Mouse (Mus musculus): ENCODE data around the gene Zfp866. TPM values are rescaled to one million over a fixed set of nuclear protein-coding genes. Genes with fewer than 3 reads are reported as not detected.

The Zfp866 gene
- total and polyA plus RNA-seq, 3 experiments: 11.7 to 12.3 TPM; not detected in 1

GRCm38 (mm10) chr8:69790364-69790763, 614 bp downstream of the Zfp866 start:
- H3K36me3 ChIP-seq (ENCODE audit: control insufficient read depth in 1 of 2, insufficient read depth in 2 of 2, low read length in 2 of 2): peaks cover 0 to 14% of the 10 kb centered on the region in 2 experiments; a peak in 3 of 4 replicates
- peak overlapping the region; percentile 90 for H3K27ac ChIP-seq (ENCODE audit: control insufficient read depth, low read depth, low read length)
- peaks cover 31% of the 10 kb centered on the region for H3K79me2 ChIP-seq (ENCODE audit: control insufficient read depth, insufficient read depth, low read length, poor library complexity)
- peaks cover 4 to 15% of the 10 kb centered on the region in 2 experiments for H3K4me1 ChIP-seq (ENCODE audit: control insufficient read depth in 1 of 2, insufficient read depth in 2 of 2, low read length in 2 of 2)
- H3K27me3 ChIP-seq (ENCODE audit: control insufficient read depth in 1 of 2, insufficient read depth in 2 of 2, low read length in 2 of 2): no peaks in the 10 kb centered on the region
- DNase-seq (ENCODE audit: low read depth, low spot score): no peak
- H3K9ac ChIP-seq (ENCODE audit: control insufficient read depth, low read depth, low read length, poor library complexity, severe bottlenecking): peak overlapping the region; percentile 93
- TF ChIP-seq SMC3 (IDR thresholded peaks at IDR 0.05; ENCODE audit: low read depth, low read length): no peak
- no peak for TF ChIP-seq POLR2A (IDR thresholded peaks at IDR 0.05; ENCODE audit: control insufficient read depth in 1 of 2, insufficient read depth in 1 of 2, low read depth in 1 of 2, low read length in 2 of 2, poor library complexity in 1 of 2)
- TF ChIP-seq ZNF384 (IDR thresholded peaks at IDR 0.05; ENCODE audit: low read depth, low read length): peak; percentile 75
- TF ChIP-seq USF1 (IDR thresholded peaks at IDR 0.05; ENCODE audit: low read depth, low read length): no peak
- TF ChIP-seq TAL1 (IDR thresholded peaks at IDR 0.05; ENCODE audit: low read length): no peak
- no peak for TF ChIP-seq MXI1 (IDR thresholded peaks at IDR 0.05; ENCODE audit: low read depth, low read length)
- TF ChIP-seq RCOR1 (IDR thresholded peaks at IDR 0.05; ENCODE audit: low read depth, low read length): no peak
- 0 out of 4 replicates have a peak, but pooled peaks of 1 of the 2 experiments have one; percentile 13 for TF ChIP-seq EP300 (IDR thresholded peaks at IDR 0.05; ENCODE audit: low read depth in 1 of 2, low read length in 2 of 2)
- no peak for TF ChIP-seq KAT2A (conservative IDR thresholded peaks at IDR 0.05; ENCODE audit: low read depth, low read length)
- no peak for TF ChIP-seq USF2 (IDR thresholded peaks at IDR 0.05; ENCODE audit: borderline replicate concordance in 1 of 2, insufficient read depth in 1 of 2, low read depth in 1 of 2, low read length in 2 of 2)
- TF ChIP-seq MYC (IDR thresholded peaks at IDR 0.05; ENCODE audit: low read depth, low read length): peak; percentile 59; the same call in 1 of the 2 replicates
- no peak for TF ChIP-seq ZC3H11A (IDR thresholded peaks at IDR 0.05; ENCODE audit: low read depth, low read length)
- no peak for TF ChIP-seq MAFK (IDR thresholded peaks at IDR 0.05; ENCODE audit: borderline replicate concordance, low read depth, low read length)
- no peak for TF ChIP-seq CTCF (IDR thresholded peaks at IDR 0.05 in 2 of 3, conservative IDR thresholded peaks at IDR 0.05 in 1 of 3; ENCODE audit: control insufficient read depth in 1 of 3, insufficient read depth in 1 of 3, low read depth in 2 of 3, low read length in 3 of 3, poor library complexity in 1 of 3, severe bottlenecking in 1 of 3)
- no peak for TF ChIP-seq CHD1 (IDR thresholded peaks at IDR 0.05; ENCODE audit: low read depth, low read length)
- no peak for TF ChIP-seq POLR2AphosphoS2 (IDR thresholded peaks at IDR 0.05; ENCODE audit: low read length)
- peak; percentile 81; the same call in 1 of the 2 replicates for TF ChIP-seq E2F4 (IDR thresholded peaks at IDR 0.05; ENCODE audit: borderline replicate concordance, low read depth, low read length)
- peak; percentile 57 for TF ChIP-seq NRF1 (IDR thresholded peaks at IDR 0.05; ENCODE audit: insufficient read depth, low read depth, low read length, poor library complexity, severe bottlenecking)
- TF ChIP-seq ZMIZ1 (IDR thresholded peaks at IDR 0.05; ENCODE audit: low read depth, low read length): no peak
- H3K9me3 ChIP-seq (replicated peaks; ENCODE audit: insufficient read depth, low read length): no peaks in the 10 kb centered on the region
- peak overlapping the region; percentile 67 to 73 for H3K4me3 ChIP-seq (ENCODE audit: control insufficient read depth in 1 of 2, insufficient read depth in 1 of 2, low read depth in 2 of 2, low read length in 2 of 2)

- H3K4me3 ChIP-seq (ENCODE audit: control insufficient read depth in 1 of 2, insufficient read depth in 1 of 2, low read depth in 2 of 2, low read length in 2 of 2): peak overlapping the region; percentile 67 to 73
- peak overlapping the region; percentile 90 for H3K27ac ChIP-seq (ENCODE audit: control insufficient read depth, low read depth, low read length)
- H3K9me3 ChIP-seq (replicated peaks; ENCODE audit: insufficient read depth, low read length): no peaks in the 10 kb centered on the region
- no peaks in the 10 kb centered on the region for H3K27me3 ChIP-seq (ENCODE audit: control insufficient read depth in 1 of 2, insufficient read depth in 2 of 2, low read length in 2 of 2)
- H3K79me2 ChIP-seq (ENCODE audit: control insufficient read depth, insufficient read depth, low read length, poor library complexity): peaks cover 31% of the 10 kb centered on the region
- DNase-seq (ENCODE audit: low read depth, low spot score): peak; percentile 70
- H3K4me1 ChIP-seq (ENCODE audit: control insufficient read depth in 1 of 2, insufficient read depth in 2 of 2, low read length in 2 of 2): peaks cover 4 to 15% of the 10 kb centered on the region in 2 experiments
- peaks cover 0 to 14% of the 10 kb centered on the region in 2 experiments; a peak in 3 of 4 replicates for H3K36me3 ChIP-seq (ENCODE audit: control insufficient read depth in 1 of 2, insufficient read depth in 2 of 2, low read length in 2 of 2)
- H3K9ac ChIP-seq (ENCODE audit: control insufficient read depth, low read depth, low read length, poor library complexity, severe bottlenecking): peak overlapping the region; percentile 93
- TF ChIP-seq ZNF384 (IDR thresholded peaks at IDR 0.05; ENCODE audit: low read depth, low read length): no peak
- no peak for TF ChIP-seq USF2 (IDR thresholded peaks at IDR 0.05; ENCODE audit: borderline replicate concordance in 1 of 2, insufficient read depth in 1 of 2, low read depth in 1 of 2, low read length in 2 of 2)
- no peak for TF ChIP-seq GABPA (IDR thresholded peaks at IDR 0.05; ENCODE audit: low read depth, low read length)
- no peak for TF ChIP-seq ZKSCAN1 (IDR thresholded peaks at IDR 0.05; ENCODE audit: low read depth, low read length)
- no peak for TF ChIP-seq JUND (IDR thresholded peaks at IDR 0.05; ENCODE audit: low read depth, low read length)
- no peak for TF ChIP-seq ELF1 (IDR thresholded peaks at IDR 0.05; ENCODE audit: low read depth, low read length)
- TF ChIP-seq NRF1 (IDR thresholded peaks at IDR 0.05; ENCODE audit: insufficient read depth, low read depth, low read length, poor library complexity, severe bottlenecking): no peak
- no peak for TF ChIP-seq MAFK (IDR thresholded peaks at IDR 0.05; ENCODE audit: borderline replicate concordance, low read depth, low read length)
- TF ChIP-seq MAZ (IDR thresholded peaks at IDR 0.05; ENCODE audit: low read depth, low read length): no peak
- no peak for TF ChIP-seq MYB (IDR thresholded peaks at IDR 0.05; ENCODE audit: low read depth, low read length)
- no peak for TF ChIP-seq E2F4 (IDR thresholded peaks at IDR 0.05; ENCODE audit: borderline replicate concordance, low read depth, low read length)
- 0 out of 2 replicates have a peak, but pooled peaks have one; percentile 33 for TF ChIP-seq HCFC1 (IDR thresholded peaks at IDR 0.05; ENCODE audit: low read depth, low read length)
- no peak for TF ChIP-seq NELFE (IDR thresholded peaks at IDR 0.05; ENCODE audit: low read depth, low read length)
- TF ChIP-seq POLR2AphosphoS5 (IDR thresholded peaks at IDR 0.05; ENCODE audit: borderline replicate concordance, low read depth, low read length): no peak
- peak; percentile 32; the same call in 1 of the 2 replicates for TF ChIP-seq GATA1 (IDR thresholded peaks at IDR 0.05; ENCODE audit: low read depth, low read length)
- TF ChIP-seq ETS1 (IDR thresholded peaks at IDR 0.05; ENCODE audit: low read depth, low read length): no peak
- TF ChIP-seq MYC (IDR thresholded peaks at IDR 0.05; ENCODE audit: low read depth, low read length): no peak
- TF ChIP-seq POLR2A (IDR thresholded peaks at IDR 0.05; ENCODE audit: control insufficient read depth in 1 of 2, insufficient read depth in 1 of 2, low read depth in 1 of 2, low read length in 2 of 2, poor library complexity in 1 of 2): no peak
These were observed 1.2 kb downstream of the Zfp866 start for GRCm38 (mm10) chr8:69789731-69790130.

All from MEL (cell line).